Mouse (Mus musculus) lung, postnatal 0 days (tissue): ENCODE measurements around the gene Slc22a13.
A peak's percentile ranks its signal among the peaks of the same experiment; 100 is the strongest.

Source experiments
- CTCF ChIP-seq: IDR thresholded peaks from 2 replicates; pipeline ENCODE4 v1.5.1; 2016; ENCODE audit warnings: antibody characterized with exemption, mild to moderate bottlenecking
- EP300 ChIP-seq: IDR thresholded peaks from 2 replicates; pipeline ENCODE4 v1.6.1; 2016; ENCODE audit warnings: antibody characterized with exemption, mild to moderate bottlenecking, control low read depth

DNA sequence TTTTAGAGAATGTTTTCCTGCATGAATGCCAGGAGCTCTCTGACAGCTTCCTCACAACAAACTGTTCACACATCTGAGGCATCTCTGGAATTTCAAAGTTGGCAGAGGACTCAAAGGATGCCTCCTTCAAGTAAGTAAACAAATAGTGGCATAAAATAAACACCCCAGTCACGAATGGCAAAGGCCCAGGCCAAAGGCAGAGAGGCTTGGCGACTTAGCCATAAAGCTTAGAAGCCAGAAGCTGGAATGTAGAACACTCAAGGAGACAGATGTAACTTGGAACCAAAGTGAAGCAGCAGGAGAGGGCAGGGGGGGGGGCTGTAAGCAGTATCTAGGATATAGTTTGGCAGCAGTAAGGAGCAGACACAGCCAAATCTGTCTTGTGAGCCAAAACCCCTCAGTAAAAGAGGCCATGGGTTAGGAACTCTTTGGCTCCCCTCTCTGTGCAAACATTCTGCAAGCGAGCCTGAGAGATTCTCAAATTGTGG is 27.6 kb downstream of the Slc22a13 start:
- TF ChIP-seq CTCF (no peak), EP300 (peak; percentile 44)
